ENCODE assay signal across 14 mouse cellular contexts in the genomic region with DNA sequence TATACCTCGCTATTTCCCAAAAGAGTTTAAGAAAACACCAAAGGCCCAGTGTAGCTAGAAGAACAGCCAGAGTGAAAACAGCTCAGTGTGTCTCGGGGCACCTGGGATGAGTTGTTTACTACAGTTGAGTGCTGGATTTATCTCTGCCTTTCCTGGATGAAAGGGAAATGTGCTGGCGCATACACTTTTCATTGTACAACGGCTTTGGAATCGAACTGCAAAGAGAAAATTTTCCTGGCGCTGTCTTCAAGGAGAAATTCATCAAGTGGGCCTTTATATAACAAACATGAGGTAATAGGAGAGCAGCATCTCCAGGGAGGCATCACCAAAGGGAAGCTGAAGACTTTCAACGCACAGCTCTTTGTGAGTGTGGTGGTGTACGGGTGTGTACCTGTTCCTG. TPM values are rescaled to one million over a fixed set of nuclear protein-coding genes. Genes with fewer than 3 reads are reported as not detected.
DNase-seq lines count a peak whose midpoint lies in the region; ATAC-seq lines count a peak whose summit lies in the region.
"Had no signal": no experiment of that assay in that cellular context is flagged by ENCODE, and none has a peak within 500 bp of the region (broad histone marks: within the 10 kb centered on the region; RNA-seq: fewer than 3 reads in every experiment).

No protein-coding gene starts in this region.

- 59% methylated on average over 8 of the region's 8 CpGs for WGBS in embryonic facial prominence, embryonic 15.5 days

- H3K9ac ChIP-seq in embryonic facial prominence, embryonic 15.5 days, result no peak overlapping the region
- H3K9ac ChIP-seq: hindbrain, embryonic 13.5 days; liver, embryonic 15.5 days had no signal

- no peak overlapping the region for H3K4me2 ChIP-seq in embryonic facial prominence, embryonic 15.5 days (replicated peaks)
- H3K4me2 ChIP-seq: hindbrain, embryonic 13.5 days; liver, embryonic 15.5 days had no signal

- no peaks in the 10 kb centered on the region for H3K36me3 ChIP-seq in embryonic facial prominence, embryonic 15.5 days
- H3K36me3 ChIP-seq: hindbrain, embryonic 13.5 days; liver, embryonic 15.5 days had no signal

- no peak for ATAC-seq in embryonic facial prominence, embryonic 15.5 days (ENCODE audit: insufficient number of reproducible peaks, low FRiP score, low TSS enrichment, low read depth)

- DNase-seq in adrenal gland, postnatal 14 days, result peak; percentile 20
- DNase-seq in adrenal gland, postnatal 4 days (ENCODE audit: low spot score in 2 of 2), result no peak
- peak; percentile 50 for DNase-seq in kidney, adult 9 months
- DNase-seq in kidney, postnatal 10 days, result no peak
- peak; percentile 44 for DNase-seq in lung, postnatal 10 days
- no peak for DNase-seq in spleen, postnatal 14 days (ENCODE audit: low spot score in 2 of 2)
- no peak for DNase-seq in thymus, postnatal 14 days
- DNase-seq: cerebellum, postnatal 36 days; gastrocnemius, postnatal 14 days had no signal

- H3K9me3 ChIP-seq in embryonic facial prominence, embryonic 15.5 days (replicated peaks), result no peaks in the 10 kb centered on the region
- H3K9me3 ChIP-seq: hindbrain, embryonic 13.5 days; liver, embryonic 15.5 days had no signal

- no peak overlapping the region for H3K4me3 ChIP-seq in embryonic facial prominence, embryonic 15.5 days (replicated peaks)
- H3K4me3 ChIP-seq: hindbrain, embryonic 13.5 days; liver, embryonic 15.5 days had no signal

- peaks cover 57% of the 10 kb centered on the region for H3K4me1 ChIP-seq in embryonic facial prominence, embryonic 15.5 days

- H3K27ac ChIP-seq in embryonic facial prominence, embryonic 15.5 days (replicated peaks), result peak overlapping the region; percentile 71
- H3K27ac ChIP-seq: hindbrain, embryonic 13.5 days; liver, embryonic 15.5 days had no signal

- no peaks in the 10 kb centered on the region for H3K27me3 ChIP-seq in embryonic facial prominence, embryonic 15.5 days
- H3K27me3 ChIP-seq: hindbrain, embryonic 13.5 days; liver, embryonic 15.5 days had no signal

RNA-seq across cellular contexts. Expression of a gene that starts 17.2 kb away (rescaled TPM):
- total RNA-seq in adrenal gland, postnatal 14 days (2021), result 0.38 TPM in 1 of 2 replicates, not detected in the other
- total RNA-seq in adrenal gland, postnatal 4 days (2021), result 1 to 10 TPM; 1.1 to 1.4 TPM
- polyA plus RNA-seq in embryonic facial prominence, embryonic 15.5 days (2015; fragmentation: Nextera tagmentation; extraction: Ambion mirVana), result 7.0 and 14.1 TPM in 2 replicates
- total RNA-seq: gastrocnemius, postnatal 14 days; MEL had no signal
- polyA plus RNA-seq: liver, embryonic 15.5 days; spleen, adult 2 months had no signal

Comparison
In these comparisons a context has a peak if more than half of its experiments do, and no peak if none do; other contexts are left out.
1. DNase-seq: peak in adrenal gland, postnatal 14 days (single experiment), kidney, adult 9 months (single experiment) and lung, postnatal 10 days (single experiment); none in adrenal gland, postnatal 4 days (0 of 2), kidney, postnatal 10 days (single experiment), spleen, postnatal 14 days (0 of 2) and thymus, postnatal 14 days (single experiment).